ENCODE assay signal across 14 mouse cellular contexts in the genomic region with DNA sequence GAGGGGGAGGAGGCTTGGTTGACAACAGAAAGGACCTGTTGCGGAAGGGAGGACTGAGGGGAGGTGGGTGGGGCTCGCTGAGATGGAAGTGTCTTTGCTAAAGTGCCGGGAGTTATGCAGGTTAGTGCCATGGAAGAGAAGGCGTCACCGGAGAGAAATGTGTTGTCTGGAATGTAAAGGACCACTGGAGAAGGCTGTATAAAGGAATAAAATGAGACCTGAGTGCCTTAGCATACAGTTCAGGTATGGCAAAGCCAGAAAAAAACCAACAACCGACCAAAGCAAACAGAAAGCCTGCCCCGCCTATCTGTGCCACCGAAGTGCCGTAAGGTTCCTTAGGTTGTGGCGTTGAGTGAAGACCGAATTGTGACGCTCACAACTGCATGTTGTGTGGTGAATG.
"Had no signal": no experiment of that assay in that cellular context is flagged by ENCODE, and none has a peak within 500 bp of the region (broad histone marks: within the 10 kb centered on the region; RNA-seq: fewer than 3 reads in every experiment).

No protein-coding gene starts in this region.

- H3K9me3 ChIP-seq: limb, embryonic 15.5 days; liver, embryonic 13.5 days; midbrain, embryonic 10.5 days; neural tube, embryonic 15.5 days had no signal

- H3K9ac ChIP-seq: limb, embryonic 15.5 days; liver, embryonic 13.5 days; liver, postnatal 0 days; neural tube, embryonic 15.5 days had no signal

- ATAC-seq: intestine, embryonic 16.5 days; liver, postnatal 0 days had no signal

- H3K4me2 ChIP-seq: limb, embryonic 15.5 days; liver, embryonic 13.5 days; neural tube, embryonic 15.5 days had no signal

- H3K4me3 ChIP-seq: limb, embryonic 15.5 days; liver, embryonic 13.5 days; midbrain, embryonic 10.5 days; myocyte; neural tube, embryonic 15.5 days had no signal

- H3K27ac ChIP-seq: limb, embryonic 15.5 days; liver, embryonic 13.5 days; midbrain, embryonic 10.5 days; neural tube, embryonic 15.5 days had no signal

- DNase-seq: kidney, adult 8-10 months; kidney, postnatal 25 days; layer of hippocampus, adult 9-11 months; layer of hippocampus, postnatal 36 days; liver, embryonic 13.5 days; liver, postnatal 0 days; midbrain, embryonic 14.5 days; right cerebral cortex, adult 18-20 months; right cerebral cortex, postnatal 25 days had no signal

- H3K36me3 ChIP-seq: limb, embryonic 15.5 days; liver, embryonic 13.5 days; neural tube, embryonic 15.5 days had no signal

- H3K4me1 ChIP-seq: liver, embryonic 13.5 days had no signal

- H3K27me3 ChIP-seq: neural tube, embryonic 15.5 days had no signal
